Mouse (Mus musculus) spleen, adult 18-20 months (tissue): ENCODE measurements around the gene Snx22.
A peak's percentile ranks its signal among the peaks of the same experiment; 100 is the strongest.

Experiments
- DNase-seq, 2 experiments: peaks; one replicate each; pipeline ENCODE4 v3.0.0; 2022; ENCODE audit warnings: mixed read lengths in 2 of 2

The Snx22 gene

GRCm38 (mm10) chr9:66068056-66068455, 1.5 kb downstream of the Snx22 start:
- DNase-seq, result no peak

- peak in 1 of 2 experiments; percentile 30 for DNase-seq
Observed at GRCm38 (mm10) chr9:66067542-66067941, 2.0 kb downstream of the Snx22 start.

GRCm38 (mm10) chr9:66066791-66067190, 2.7 kb downstream of the Snx22 start:
- no peak for DNase-seq

- DNase-seq, result no peak
Observed at GRCm38 (mm10) chr9:66064316-66064715, 5.2 kb downstream of the Snx22 start.

- no peak for DNase-seq
Observed at GRCm38 (mm10) chr9:66063446-66063845, 6.1 kb downstream of the Snx22 start.

DNA sequence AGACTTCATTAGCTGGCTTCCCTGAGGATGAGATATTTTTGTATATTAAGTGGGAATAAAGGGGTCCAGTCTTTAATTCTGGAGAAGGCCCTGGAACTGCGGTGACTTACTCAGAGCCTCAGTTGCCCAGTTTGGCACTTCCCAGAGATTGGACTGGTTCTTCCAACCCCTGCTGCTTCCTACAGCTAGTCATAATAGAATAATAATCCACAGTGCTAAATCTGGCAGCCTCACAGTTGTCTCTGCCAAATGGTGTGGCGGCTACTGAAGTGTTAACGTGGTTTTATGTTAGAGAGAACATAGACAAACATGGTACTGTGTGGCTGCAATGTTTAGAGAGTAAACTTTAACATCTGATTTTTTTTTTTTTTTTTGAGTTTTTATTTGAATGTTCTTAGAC, 7.9 kb downstream of the Snx22 start:
- DNase-seq, result no peak

DNA sequence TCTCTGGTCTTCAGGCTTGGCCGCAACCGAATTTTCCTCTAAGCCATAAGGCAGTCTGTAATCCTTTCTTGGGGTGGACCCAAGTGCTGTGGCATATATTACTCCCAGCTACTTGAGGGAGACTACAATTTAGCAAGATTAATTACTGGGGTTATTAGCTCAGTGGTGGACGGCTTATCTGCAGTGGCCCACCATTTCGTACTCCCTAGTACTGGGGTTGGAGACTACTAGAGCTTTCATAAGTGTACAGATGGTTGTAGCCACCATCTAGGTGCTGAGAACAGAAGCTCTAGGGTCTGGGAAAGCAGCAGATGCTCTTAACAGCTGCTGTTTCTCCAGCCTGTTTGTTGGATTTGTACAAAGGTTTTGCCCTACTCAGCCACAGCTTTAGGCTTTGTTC, 8.5 kb downstream of the Snx22 start:
- DNase-seq, result no peak

GRCm38 (mm10) chr9:66060308-66060647, 9.2 kb downstream of the Snx22 start:
- DNase-seq, result no peak

DNA sequence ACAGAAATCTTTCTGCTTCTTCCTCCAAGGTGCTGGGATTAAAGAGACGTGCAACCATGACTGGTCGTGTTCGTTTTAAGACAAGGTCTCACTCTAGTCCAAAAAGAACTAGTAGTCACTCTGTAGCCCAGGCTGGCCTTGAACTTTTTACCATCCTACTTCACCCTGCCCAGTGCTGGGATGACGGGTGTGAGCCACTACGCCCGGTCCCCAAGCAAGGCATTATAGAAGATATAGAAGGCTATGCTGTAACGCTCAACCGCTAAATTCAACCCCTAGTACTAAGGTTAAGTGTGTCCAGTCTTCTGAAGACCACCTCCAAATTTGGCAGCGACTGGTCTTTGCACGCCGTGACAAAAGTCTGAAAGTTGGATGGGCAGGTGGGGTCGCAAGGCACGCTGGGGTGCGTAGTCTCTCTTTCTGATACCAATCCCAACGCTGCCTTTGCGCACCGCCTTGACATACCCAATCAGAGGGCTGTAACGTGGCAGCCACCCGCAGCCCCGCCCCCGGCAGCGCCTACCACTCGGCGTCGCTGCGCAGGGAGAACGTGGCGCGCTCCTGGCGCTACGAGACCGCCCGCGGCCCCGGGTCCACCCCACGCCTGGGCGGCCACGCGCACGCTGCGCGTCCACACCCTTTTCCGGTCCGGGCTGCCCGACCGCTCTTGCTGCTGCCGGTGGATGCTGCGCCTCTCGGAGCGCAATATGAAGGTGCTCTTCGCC, 9.8 kb downstream of the Snx22 start, which contains the start of gene Ppib:
Gene Ppib, plus strand, starts transcription at position 640 of the 725 bp plus-strand sequence.
- DNase-seq, result peak; percentile 96

- DNase-seq, result no peak
Observed at GRCm38 (mm10) chr9:66053620-66054019, 15.9 kb downstream of the Snx22 start.

- no peak for DNase-seq
Observed at GRCm38 (mm10) chr9:66052731-66053130, 16.8 kb downstream of the Snx22 start.

- no peak for DNase-seq
Observed at GRCm38 (mm10) chr9:66051493-66051892, 18.0 kb downstream of the Snx22 start.

DNA sequence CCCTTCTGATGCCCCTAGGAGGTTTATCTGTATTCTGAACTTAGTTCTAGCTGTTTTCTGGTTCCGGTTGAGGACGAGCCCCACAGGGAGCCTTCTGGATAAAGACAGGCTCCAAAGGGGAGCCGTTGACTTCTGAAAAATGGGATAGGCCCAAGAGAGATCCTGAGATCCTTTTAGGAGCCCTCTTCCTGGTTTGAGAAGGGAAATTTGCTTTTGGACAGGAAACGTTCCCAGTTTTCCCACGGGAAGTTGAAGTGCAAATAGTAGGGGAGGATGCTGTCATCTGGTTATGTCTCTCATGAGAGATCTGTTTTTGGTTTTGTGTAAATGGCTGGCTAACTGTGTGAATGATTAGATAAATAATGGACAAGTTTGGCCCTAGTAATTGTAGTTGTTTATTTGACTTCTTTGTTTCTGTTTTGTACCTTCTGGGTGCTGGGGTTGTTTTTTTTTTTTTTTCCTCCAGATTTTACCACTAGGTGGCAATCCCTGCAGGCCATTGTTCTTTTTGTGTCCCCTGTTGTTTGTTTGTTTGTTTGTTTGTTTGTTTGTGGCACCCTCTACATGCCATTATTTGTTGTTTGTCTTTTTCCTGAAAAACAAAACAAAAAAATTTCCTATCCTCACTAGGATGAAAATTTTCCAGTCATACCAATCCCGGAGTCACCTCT, 19.5 kb downstream of the Snx22 start:
- DNase-seq, result no peak

GRCm38 (mm10) chr9:66043241-66043640, 26.3 kb downstream of the Snx22 start:
- no peak for DNase-seq

DNA sequence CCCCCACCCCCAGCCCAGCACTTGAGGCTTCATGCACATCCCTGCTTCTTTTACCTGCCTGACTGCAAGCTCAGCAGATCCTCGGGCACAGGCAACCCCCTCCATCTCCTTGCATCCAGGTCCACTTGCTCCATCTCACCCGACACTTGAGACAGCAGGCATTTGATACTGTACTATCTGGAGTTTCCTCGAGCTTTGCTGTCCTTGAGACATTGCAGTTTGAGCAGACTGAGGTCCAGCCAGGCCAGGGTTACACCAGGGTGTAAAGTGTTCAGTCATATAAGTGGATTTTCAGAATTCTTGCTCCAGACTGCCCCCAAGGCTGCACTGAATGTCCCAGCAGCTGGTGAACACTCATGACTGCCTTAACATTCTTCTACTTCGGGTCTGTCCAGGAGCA, 27.2 kb downstream of the Snx22 start:
- no peak for DNase-seq

DNA sequence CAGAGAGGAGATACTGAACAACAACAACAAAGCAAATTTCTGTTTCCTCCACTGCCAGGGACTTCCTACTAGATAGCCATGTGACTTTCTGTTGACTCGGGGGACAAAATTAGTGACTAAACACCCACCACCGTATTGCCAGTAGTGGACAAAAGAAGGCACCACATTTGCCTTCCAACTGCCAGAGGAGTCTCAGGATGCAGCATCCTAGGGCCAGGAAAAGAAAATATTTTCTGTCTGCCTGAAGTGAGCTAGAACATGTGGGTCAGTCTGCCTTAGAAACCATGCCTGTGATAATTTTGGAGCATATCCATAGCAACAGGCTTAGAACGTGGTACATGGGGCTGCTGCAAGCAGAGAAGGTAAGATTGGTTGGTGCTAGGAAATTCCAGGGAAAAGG, 28.7 kb downstream of the Snx22 start:
- DNase-seq, result no peak

DNA sequence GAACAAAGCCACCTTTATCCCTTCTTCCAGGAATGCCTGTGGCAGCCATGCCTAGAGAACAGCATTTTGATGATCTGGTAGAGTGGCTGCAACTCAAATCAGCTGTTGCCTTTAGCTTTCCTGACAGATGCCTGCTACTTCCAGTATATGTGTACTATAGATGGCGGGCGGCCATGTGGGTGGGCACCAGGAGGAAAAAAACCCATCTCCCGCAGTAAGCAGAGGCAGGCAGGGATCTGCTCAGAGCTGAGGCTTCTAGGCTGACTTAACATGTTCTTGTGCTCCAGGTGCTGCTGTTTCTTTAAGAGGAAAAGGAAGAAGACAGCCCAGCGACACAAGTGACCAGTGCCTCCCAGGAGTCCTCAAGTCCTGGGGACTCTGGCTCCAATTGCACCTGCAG, 30.2 kb downstream of the Snx22 start:
- DNase-seq, result no peak

- DNase-seq, result no peak
Observed at GRCm38 (mm10) chr9:66038581-66038980, 30.9 kb downstream of the Snx22 start.

GRCm38 (mm10) chr9:66038082-66038481, 31.4 kb downstream of the Snx22 start:
- no peak for DNase-seq

GRCm38 (mm10) chr9:66020601-66021000, 48.9 kb downstream of the Snx22 start:
- DNase-seq, result no peak
